Mouse (Mus musculus) brain, adult 10 weeks (tissue): ENCODE measurements around the gene Msto1. TPM values are rescaled to one million over a fixed set of nuclear protein-coding genes. Genes with fewer than 3 reads are reported as not detected.

Experiments
- polyA plus RNA-seq: library from polyadenylated mRNA; stranded (reverse); fragments of 350-450 nt; fragmentation: Illumina TruSeq; extraction: RNeasy Lipid Tissue Mini Kit (QIAGEN cat#74804); gene quantifications from one replicate; pipeline ENCODE4 v1.2.3, GENCODE M21; 2015; ENCODE audit warnings: low read depth, low replicate concordance

Msto1 gene
- 20.6 TPM for polyA plus RNA-seq

DNA sequence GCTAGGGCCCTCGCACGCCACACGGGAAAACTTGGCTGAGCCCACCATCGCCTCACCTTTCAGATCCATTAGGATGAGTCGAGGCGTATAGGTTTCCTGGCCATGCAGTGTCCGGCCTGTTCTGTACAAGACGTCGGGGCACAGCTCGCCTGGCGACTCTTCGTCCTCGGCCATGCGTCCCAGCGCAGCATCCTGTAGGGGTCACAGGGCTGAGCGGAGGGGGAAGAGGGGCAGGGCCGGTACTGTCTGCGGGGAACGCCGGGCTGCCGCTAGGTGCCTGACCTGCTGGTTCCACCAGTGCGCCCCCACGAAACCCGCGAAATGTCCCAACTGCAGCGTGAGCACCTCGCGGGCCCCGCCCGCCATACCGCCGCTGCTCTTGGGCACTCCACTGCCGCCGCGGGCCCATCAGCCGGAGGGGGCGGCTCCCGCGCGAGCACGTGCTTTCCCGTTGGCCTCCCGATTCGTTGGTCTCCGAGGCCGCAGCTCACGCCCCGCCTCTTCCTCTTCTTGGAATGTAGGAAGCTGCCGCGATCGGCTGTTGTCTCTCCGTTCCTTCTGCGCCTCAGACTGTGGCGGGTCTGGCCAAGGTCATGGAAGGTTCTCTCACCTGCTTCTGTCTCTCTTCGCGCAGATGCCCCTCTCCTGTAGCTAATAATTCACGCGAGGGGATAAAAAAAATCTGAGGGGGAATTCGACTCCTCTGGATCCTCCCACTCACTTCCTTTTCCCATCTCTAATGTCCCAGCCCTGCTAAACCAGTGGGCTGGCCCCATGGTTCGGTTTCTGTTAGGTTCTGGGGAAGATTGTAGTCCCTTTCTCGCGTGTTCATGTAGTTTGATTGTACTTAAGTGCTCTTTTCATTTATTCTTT, at the start of gene Msto1:
TSS of gene Msto1 (minus strand) at position 489 of the 873 bp plus-strand sequence.

DNA sequence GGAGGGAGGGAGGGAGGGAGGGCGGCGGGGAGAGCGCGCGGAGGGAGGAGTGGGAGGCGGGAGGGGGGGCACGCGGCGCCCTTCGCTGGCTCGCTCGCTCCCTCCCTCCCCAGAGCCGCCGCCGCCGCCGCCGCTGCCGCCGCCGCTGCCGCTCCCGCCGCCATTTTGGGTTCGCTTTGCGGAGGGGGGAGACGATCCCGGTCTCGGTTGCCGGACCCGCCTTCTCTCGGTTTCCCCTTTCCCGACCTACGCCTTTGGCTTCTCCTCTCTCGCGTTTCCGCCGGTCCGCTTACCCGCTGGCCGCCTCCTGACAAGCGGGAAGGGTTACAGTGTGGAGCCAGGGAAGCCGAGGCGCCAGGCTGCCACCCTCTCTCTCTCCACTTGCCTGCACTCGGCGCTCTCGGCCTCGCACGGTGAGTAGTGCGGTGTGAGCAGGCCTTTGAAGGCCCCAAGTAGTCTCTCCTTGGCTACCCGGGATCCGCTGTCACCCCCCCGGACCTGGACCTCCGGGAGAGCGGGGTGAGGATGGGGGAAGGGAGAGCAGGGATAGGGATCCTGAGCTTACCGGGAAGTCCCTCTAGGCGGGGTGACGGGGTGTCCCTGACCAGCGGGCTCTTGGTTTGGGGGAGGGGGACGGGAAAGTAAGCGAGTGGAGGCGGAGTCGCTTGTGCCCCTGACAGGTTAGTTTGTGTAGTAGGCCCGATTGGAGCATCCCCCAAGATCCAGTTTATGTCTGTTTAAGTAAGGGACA, 37.0 kb upstream of the Msto1 start, which contains the start of the genes Ash1l and Dap3:
TSS of gene Ash1l (plus strand) at position 47 of the 751 bp plus-strand sequence.
TSS of gene Dap3 (minus strand) at position 606 of the 751 bp plus-strand sequence.

Other genes with a start within 250 kb of the Msto1 start
- gene Khdc4, start 228.2 kb downstream of the Msto1 start, polyA plus RNA-seq: 46.0 TPM
- gene Rit1, start 197.2 kb downstream of the Msto1 start, polyA plus RNA-seq: 64.1 TPM
- gene Syt11, start 138.8 kb downstream of the Msto1 start, polyA plus RNA-seq: 414 TPM
- 28.2 TPM for gene Gon4l, start 78.8 kb downstream of the Msto1 start, polyA plus RNA-seq
- gene Ash1l, start 36.6 kb upstream of the Msto1 start, polyA plus RNA-seq: 33.9 TPM
- gene Dap3, start 37.2 kb upstream of the Msto1 start, polyA plus RNA-seq: 140 TPM
- 130 TPM for gene Rusc1, start 179.3 kb upstream of the Msto1 start, polyA plus RNA-seq
- gene Gm43738, start 187.1 kb upstream of the Msto1 start, polyA plus RNA-seq: not detected
- gene Fdps, start 188.0 kb upstream of the Msto1 start, polyA plus RNA-seq: 98.7 TPM
- not detected for gene Pklr, start 222.1 kb upstream of the Msto1 start, polyA plus RNA-seq
- 8.9 TPM for gene Hcn3, start 246.2 kb upstream of the Msto1 start, polyA plus RNA-seq